Mouse (Mus musculus) embryonic facial prominence, embryonic 13.5 days (tissue): ENCODE results near the gene Patj. TPM values are rescaled to one million over a fixed set of nuclear protein-coding genes. Genes with fewer than 3 reads are reported as not detected.
"Not testable (repeated sequence)": the region's sequence is repeated elsewhere in the genome, so short reads cannot be mapped to it uniquely, and the experiment has no call there.

Source experiments
- ATAC-seq: fragments of 200-750 bp; cut with Nextera tagmentation; 2 replicates; pipeline ENCODE4 v1.8.0; 2017; ENCODE audit warnings: low read depth; ENCODE audit not compliant: insufficient number of reproducible peaks, insufficient read depth, low FRiP score, low TSS enrichment
- H3K27ac ChIP-seq: fragments of 300-500 bp; sonication (generic); 2 replicates; pipeline ENCODE4 v1.5.1; 2015; ENCODE audit warnings: moderate library complexity, mild to moderate bottlenecking, inconsistent platforms
- H3K27me3 ChIP-seq: fragments of 300-500 bp; sonication (generic); 2 replicates; pipeline ENCODE4 v1.6.1; 2015; ENCODE audit warnings: mild to moderate bottlenecking, inconsistent platforms
- H3K36me3 ChIP-seq: fragments of 300-500 bp; sonication (generic); 2 replicates; pipeline ENCODE4 v1.6.1; 2015; ENCODE audit warnings: mild to moderate bottlenecking, inconsistent platforms
- H3K4me1 ChIP-seq: fragments of 300-500 bp; sonication (generic); 2 replicates; pipeline ENCODE4 v1.6.1; 2015; ENCODE audit warnings: inconsistent platforms
- H3K4me2 ChIP-seq: fragments of 300-500 bp; sonication (generic); 2 replicates; pipeline ENCODE4 v1.6.1; 2015; ENCODE audit warnings: moderate library complexity, mild to moderate bottlenecking, inconsistent platforms
- H3K4me3 ChIP-seq: fragments of 300-500 bp; sonication (generic); 2 replicates; pipeline ENCODE4 v1.5.1; 2015; ENCODE audit warnings: mild to moderate bottlenecking, inconsistent platforms
- H3K9ac ChIP-seq: fragments of 300-500 bp; sonication (generic); 2 replicates; pipeline ENCODE4 v1.6.1; 2015; ENCODE audit warnings: mild to moderate bottlenecking, inconsistent platforms
- H3K9me3 ChIP-seq: fragments of 300-500 bp; sonication (generic); 2 replicates; pipeline ENCODE4 v1.6.1; 2016; ENCODE audit warnings: inconsistent platforms
- WGBS: fragments of 180-500 bp; shearing (Covaris S2); methylation state at CpG from one replicate; pipeline ENCODE4 v1.1.7; 2015; ENCODE audit warnings: mixed read lengths; 5-methylcytosine and 5-hydroxymethylcytosine counted together
- polyA plus RNA-seq: library from polyadenylated mRNA; unstranded; fragments of >200 nt; fragmentation: Nextera tagmentation; extraction: Ambion mirVana; gene quantifications from 2 replicates; pipeline ENCODE4 v1.2.1, GENCODE M21; 2015

The Patj gene
- polyA plus RNA-seq, 1 experiment from 2014 or later: 12.9 TPM

GRCm38 (mm10) chr4:98717735-98718546 lies 322.4 kb downstream of the Patj start:
- 80% methylated on average over 17 of the region's 17 CpGs for WGBS
- Histone ChIP-seq H3K4me3 (no peak overlapping the region), H3K27me3 (no peaks in the 10 kb centered on the region), H3K27ac (no peak overlapping the region), H3K4me1 (no peaks in the 10 kb centered on the region), H3K36me3 (no peaks in the 10 kb centered on the region), H3K4me2 (no peak overlapping the region), H3K9me3 (no peaks in the 10 kb centered on the region), H3K9ac (no peak overlapping the region)
- ATAC-seq: no peak

- ATAC-seq: no peak
- Histone ChIP-seq H3K36me3 (no peaks in the 10 kb centered on the region), H3K27me3 (no peaks in the 10 kb centered on the region), H3K9ac (no peak overlapping the region), H3K4me1 (no peaks in the 10 kb centered on the region), H3K9me3 (no peaks in the 10 kb centered on the region), H3K4me2 (no peak overlapping the region), H3K27ac (no peak overlapping the region), H3K4me3 (no peak overlapping the region)
- WGBS: 83% methylated on average over 10 of the region's 10 CpGs
Observed at GRCm38 (mm10) chr4:98718547-98718917, 322.9 kb downstream of the Patj start.

DNA sequence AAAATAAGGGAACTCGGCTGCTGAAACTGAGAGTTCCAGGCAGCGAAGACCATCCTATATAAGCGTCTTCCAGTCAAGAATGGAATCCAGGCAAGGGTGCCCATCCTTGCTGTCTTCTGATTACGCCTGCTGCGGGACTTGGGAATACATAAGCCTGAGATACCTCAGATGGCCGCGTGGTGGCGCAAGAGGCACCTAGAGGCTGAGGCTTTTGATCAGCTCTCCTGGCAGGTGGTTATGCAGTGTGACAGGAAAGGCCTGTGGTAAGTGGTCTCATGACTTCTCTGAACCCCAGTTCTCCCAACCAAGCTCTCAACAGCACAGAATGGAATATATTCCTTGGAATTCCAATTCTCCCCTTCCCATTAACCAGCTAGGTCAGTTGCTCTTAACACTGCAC lies 326.9 kb downstream of the Patj start:
- no peak for ATAC-seq
- Histone ChIP-seq H3K36me3 (no peaks in the 10 kb centered on the region), H3K4me2 (no peak overlapping the region), H3K27ac (no peak overlapping the region), H3K4me3 (no peak overlapping the region), H3K4me1 (peaks cover 11% of the 10 kb centered on the region), H3K27me3 (peaks cover 12% of the 10 kb centered on the region), H3K9me3 (no peaks in the 10 kb centered on the region), H3K9ac (no peak overlapping the region)
- WGBS: 15% methylated on average over 8 of the region's 8 CpGs

DNA sequence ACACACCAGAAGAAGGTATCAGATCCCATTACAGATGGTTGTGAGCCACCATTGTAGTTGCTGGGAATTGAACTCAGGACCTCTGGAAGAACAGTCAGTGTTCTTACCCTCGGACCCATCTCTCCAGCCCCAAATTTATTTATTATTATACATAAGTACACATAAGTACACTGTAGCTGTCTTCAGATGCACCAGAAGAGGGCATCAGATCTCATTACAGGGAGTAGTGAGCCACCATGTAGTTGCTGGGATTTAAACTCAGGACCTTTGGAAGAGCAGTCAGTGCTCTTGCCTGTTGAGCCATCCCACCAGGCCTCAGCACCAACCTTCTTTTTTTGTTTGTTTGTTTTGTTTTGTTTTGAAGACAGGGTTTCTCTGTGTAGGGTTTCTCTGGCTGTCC lies 329.1 kb downstream of the Patj start:
- peaks cover 19% of the 10 kb centered on the region for H3K4me1 ChIP-seq
- ATAC-seq: not testable (repeated sequence)
- 85% methylated on average over 1 of the region's 1 CpGs for WGBS

DNA sequence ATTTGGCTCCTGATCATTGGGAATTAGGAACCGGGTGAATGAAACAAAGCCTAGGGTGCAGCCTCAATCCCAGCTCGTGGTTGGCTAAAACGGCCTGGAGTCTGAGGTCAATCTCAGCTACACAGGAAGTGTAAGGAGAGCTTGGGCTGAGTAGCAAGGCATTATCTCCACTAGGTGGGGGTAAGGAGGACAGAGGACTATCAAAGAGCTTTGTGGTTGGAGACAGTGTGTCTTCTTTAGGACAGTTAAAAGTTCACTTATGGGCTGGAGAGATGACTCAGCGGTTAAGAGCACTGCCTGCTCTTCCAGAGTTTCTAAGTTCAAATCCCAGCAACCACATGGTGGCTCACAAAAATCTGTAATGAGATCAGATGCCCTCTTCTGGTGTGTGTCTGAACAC lies 329.9 kb downstream of the Patj start:
- H3K4me2 ChIP-seq: no peak overlapping the region
- no peak overlapping the region for H3K9ac ChIP-seq
- H3K27ac ChIP-seq: no peak overlapping the region
- peaks cover 19% of the 10 kb centered on the region for H3K4me1 ChIP-seq
- no peak for ATAC-seq
- peaks cover 27% of the 10 kb centered on the region for H3K27me3 ChIP-seq
- H3K4me3 ChIP-seq: no peak overlapping the region
- WGBS: 37% methylated on average over 4 of the region's 4 CpGs
- no peaks in the 10 kb centered on the region for H3K9me3 ChIP-seq
- no peaks in the 10 kb centered on the region for H3K36me3 ChIP-seq

More for the DNA sequence above, 329.1 kb downstream of the Patj start:
- H3K9ac ChIP-seq, H3K9me3 ChIP-seq, H3K4me3 ChIP-seq, H3K36me3 ChIP-seq, H3K4me2 ChIP-seq, H3K27ac ChIP-seq: not testable (repeated sequence)
- peaks cover 27% of the 10 kb centered on the region for H3K27me3 ChIP-seq

- no peak within 1 kb of the TSS for H3K27ac ChIP-seq
- peak within 1 kb of the TSS; percentile 86 for H3K4me2 ChIP-seq
- H3K4me1 ChIP-seq: peaks cover 19% of the 10 kb centered on the region
- 4% methylated on average over 29 of the region's 29 CpGs for WGBS
- peaks cover 27% of the 10 kb centered on the region for H3K27me3 ChIP-seq
- peak within 1 kb of the TSS; percentile 42 for H3K4me3 ChIP-seq
- H3K9me3 ChIP-seq: no peaks in the 10 kb centered on the region
- no peak for ATAC-seq
- H3K36me3 ChIP-seq: no peaks in the 10 kb centered on the region
- H3K9ac ChIP-seq: peak within 1 kb of the TSS; percentile 61
Observed at GRCm38 (mm10) chr4:98726590-98727237, 331.1 kb downstream of the Patj start, which contains the start of gene L1td1. TSS of gene L1td1 (plus strand) at chr4:98726734.

- Histone ChIP-seq H3K27ac (no peak overlapping the region), H3K36me3 (no peaks in the 10 kb centered on the region), H3K9me3 (no peaks in the 10 kb centered on the region), H3K4me2 (peak overlapping the region; percentile 86), H3K4me1 (peaks cover 19% of the 10 kb centered on the region), H3K9ac (peak overlapping the region; percentile 61; the same call in 1 of the 2 replicates), H3K4me3 (peak overlapping the region; percentile 42), H3K27me3 (peaks cover 27% of the 10 kb centered on the region)
- WGBS: 2% methylated on average over 21 of the region's 21 CpGs
- ATAC-seq: no peak
Observed at GRCm38 (mm10) chr4:98727295-98727958, 331.8 kb downstream of the Patj start.

DNA sequence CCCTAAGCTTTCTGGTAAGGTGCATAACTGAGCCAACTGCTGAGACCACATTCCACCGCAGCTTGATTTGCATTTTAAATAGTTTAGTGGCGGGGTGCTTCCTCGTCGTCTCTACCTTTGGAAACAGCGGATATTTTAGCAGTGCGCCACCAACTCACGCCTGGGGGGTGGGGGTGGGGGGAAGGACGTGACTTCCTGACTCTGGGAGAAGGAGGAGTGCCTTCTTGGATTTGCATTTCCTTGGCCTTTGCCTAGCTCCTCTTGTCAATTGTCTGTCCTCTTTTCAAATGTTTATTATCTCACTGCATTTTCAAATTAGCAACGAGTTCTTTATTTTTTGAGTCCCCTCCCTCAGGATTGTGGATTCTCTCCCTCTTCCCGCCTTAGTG lies 332.4 kb downstream of the Patj start:
- H3K4me3 ChIP-seq: peak overlapping the region; percentile 42

DNA sequence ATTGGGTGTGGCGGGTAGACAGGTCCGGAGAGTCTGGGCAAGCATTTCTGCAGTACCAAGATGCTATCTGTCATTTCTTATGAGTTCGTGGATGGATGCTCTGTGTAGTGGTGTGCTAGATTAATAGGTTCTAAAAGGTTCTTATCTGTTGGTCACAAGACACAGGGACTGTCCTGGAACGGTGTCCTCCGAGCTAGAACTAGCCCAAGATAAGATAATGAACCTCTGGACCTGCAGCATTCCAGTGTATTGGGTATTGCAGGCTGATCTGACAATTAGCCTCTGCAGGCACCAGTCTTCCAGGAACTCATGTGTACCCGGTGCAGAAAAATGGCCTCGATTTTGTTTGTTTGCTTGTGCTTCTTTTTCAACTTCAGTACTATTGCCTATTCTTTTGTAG lies 333.1 kb downstream of the Patj start:
- H3K4me3 ChIP-seq: no peak overlapping the region
- no peak for ATAC-seq
- whole genome bisulfite sequencing: 63% methylated on average over 7 of the region's 7 CpGs
- no peak overlapping the region for H3K27ac ChIP-seq
- no peak overlapping the region for H3K9ac ChIP-seq
- H3K4me1 ChIP-seq: peaks cover 19% of the 10 kb centered on the region
- no peak overlapping the region for H3K4me2 ChIP-seq
- H3K27me3 ChIP-seq: peaks cover 27% of the 10 kb centered on the region
- no peaks in the 10 kb centered on the region for H3K36me3 ChIP-seq
- H3K9me3 ChIP-seq: no peaks in the 10 kb centered on the region

More for the DNA sequence above, 332.4 kb downstream of the Patj start:
- WGBS: 2% methylated on average over 10 of the region's 10 CpGs
- Histone ChIP-seq H3K9me3 (no peaks in the 10 kb centered on the region), H3K4me2 (peak overlapping the region; percentile 86), H3K27ac (no peak overlapping the region), H3K4me1 (peaks cover 19% of the 10 kb centered on the region), H3K36me3 (no peaks in the 10 kb centered on the region), H3K27me3 (peaks cover 27% of the 10 kb centered on the region), H3K9ac (no peak overlapping the region)
- ATAC-seq: no peak

GRCm38 (mm10) chr4:98733660-98734059 lies 338.1 kb downstream of the Patj start:
- ATAC-seq: no peak
- H3K4me3 ChIP-seq: no peak overlapping the region
- H3K9ac ChIP-seq: no peak overlapping the region
- H3K9me3 ChIP-seq: no peaks in the 10 kb centered on the region
- no peak overlapping the region for H3K4me2 ChIP-seq
- no peaks in the 10 kb centered on the region for H3K36me3 ChIP-seq
- H3K27ac ChIP-seq: no peak overlapping the region
- no peaks in the 10 kb centered on the region for H3K4me1 ChIP-seq
- H3K27me3 ChIP-seq: peaks cover 3% of the 10 kb centered on the region
- WGBS: 93% methylated on average over 16 of the region's 16 CpGs

DNA sequence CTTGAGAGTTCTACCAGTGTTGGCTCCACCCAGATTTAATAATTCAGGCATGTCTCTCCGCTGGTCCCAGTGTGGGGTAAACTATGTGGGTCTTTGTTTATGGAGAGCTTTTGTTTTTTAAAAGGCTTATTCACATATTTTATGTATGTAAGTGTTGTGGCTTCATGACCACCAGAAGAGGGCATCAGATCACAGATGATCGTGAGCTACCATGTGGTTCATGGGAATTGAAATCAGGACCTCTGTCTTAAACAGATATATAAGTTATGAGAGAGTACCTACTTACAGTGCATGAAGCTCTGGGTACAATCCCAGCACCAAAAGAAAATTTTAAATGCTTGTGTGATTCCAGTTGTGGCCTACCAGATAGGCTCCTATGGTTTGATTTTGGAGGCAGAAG lies 344.2 kb downstream of the Patj start:
- Histone ChIP-seq H3K9ac (no peak overlapping the region), H3K27me3 (no peaks in the 10 kb centered on the region), H3K4me1 (peaks cover 13% of the 10 kb centered on the region), H3K4me3 (no peak overlapping the region), H3K36me3 (no peaks in the 10 kb centered on the region), H3K9me3 (no peaks in the 10 kb centered on the region), H3K27ac (no peak overlapping the region), H3K4me2 (no peak overlapping the region)
- WGBS: 28% methylated on average over 2 of the region's 2 CpGs
- no peak for ATAC-seq
